Mouse (Mus musculus): ENCODE measurements around the gene Ston2. TPM values are rescaled to one million over a fixed set of nuclear protein-coding genes. Genes with fewer than 3 reads are reported as not detected.
A peak's percentile ranks its signal among the peaks of the same experiment; 100 is the strongest.
"Not testable (repeated sequence)": the region's sequence is repeated elsewhere in the genome, so short reads cannot be mapped to it uniquely, and the experiment has no call there.

The Ston2 gene
- total RNA-seq, 2 experiments from 2014 or later: 42.7 to 51.4 TPM

DNA sequence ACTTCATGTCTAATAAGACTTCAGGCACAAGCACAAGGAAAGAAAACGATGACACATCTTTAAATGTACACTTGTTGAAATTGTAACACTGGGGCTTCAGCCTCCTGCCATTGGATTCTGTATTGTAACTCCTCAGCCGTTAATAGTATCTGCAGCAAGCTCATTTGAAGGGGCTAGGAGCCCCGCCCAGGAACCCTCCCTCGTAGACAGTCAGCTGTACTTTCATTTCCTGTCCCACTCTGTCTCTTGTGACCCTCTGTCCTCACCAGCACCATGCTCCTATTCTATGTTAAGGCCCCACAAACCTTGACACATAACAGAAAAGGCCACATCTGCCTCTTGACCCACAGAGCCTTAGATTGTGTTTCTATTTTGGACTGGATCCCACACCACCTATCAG lies 3.6 kb upstream of the Ston2 start:
- DNase-seq: no peak

- DNase-seq: peak; percentile 56
Measured at GRCm38 (mm10) chr12:91789801-91790200, 1.6 kb upstream of the Ston2 start.

- DNase-seq: not testable (repeated sequence)
Measured at GRCm38 (mm10) chr12:91788446-91788845, 259 bp upstream of the Ston2 start.

- peak; percentile 87 for DNase-seq
Measured at GRCm38 (mm10) chr12:91786355-91786754, 1.8 kb downstream of the Ston2 start.

- DNase-seq: no peak
Measured at GRCm38 (mm10) chr12:91781432-91781831, 6.8 kb downstream of the Ston2 start.

- no peak for DNase-seq
Measured at GRCm38 (mm10) chr12:91780531-91780930, 7.7 kb downstream of the Ston2 start.

- DNase-seq: peak; percentile 84
Measured at GRCm38 (mm10) chr12:91779004-91779365, 9.2 kb downstream of the Ston2 start.

DNA sequence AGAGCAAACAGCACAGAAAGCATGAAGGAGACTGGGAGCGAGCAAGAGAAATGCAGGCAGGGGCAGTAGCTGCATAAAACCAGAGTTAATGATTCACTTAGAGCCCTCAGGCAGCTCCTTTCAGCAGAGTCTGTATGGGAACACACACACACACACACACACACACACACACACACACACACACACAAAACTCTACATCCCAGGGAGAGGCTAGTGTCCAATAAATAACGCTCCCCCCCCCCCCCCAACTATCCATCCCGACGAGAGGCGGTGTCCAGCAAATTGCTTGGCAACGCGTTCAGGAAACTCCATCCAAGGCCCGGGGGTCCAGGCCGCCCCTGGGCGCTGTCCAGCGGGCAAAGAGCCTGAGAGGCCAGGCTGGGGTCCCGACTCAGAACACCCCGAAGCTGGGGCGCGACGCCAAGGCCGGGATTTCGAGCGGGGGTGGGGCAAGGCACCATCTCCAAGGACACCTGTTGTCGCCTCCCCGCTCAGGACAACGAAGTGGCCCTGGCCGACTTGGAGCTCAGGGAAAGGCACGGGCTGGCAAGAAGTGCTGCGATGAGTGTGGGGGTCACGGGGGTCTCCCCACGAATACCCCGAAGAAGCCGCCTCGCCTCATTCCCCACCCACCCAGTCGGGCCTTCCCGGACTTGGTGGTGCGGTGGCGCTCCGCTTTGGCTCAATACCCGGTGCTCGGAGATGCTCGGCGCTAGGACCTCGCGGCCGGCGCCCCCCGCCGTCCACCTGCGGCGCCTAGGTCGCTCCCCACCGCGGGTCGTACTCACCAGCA lies 9.8 kb downstream of the Ston2 start:
- DNase-seq: peak; percentile 71

GRCm38 (mm10) chr12:91776342-91776741 lies 11.8 kb downstream of the Ston2 start:
- no peak for DNase-seq

DNA sequence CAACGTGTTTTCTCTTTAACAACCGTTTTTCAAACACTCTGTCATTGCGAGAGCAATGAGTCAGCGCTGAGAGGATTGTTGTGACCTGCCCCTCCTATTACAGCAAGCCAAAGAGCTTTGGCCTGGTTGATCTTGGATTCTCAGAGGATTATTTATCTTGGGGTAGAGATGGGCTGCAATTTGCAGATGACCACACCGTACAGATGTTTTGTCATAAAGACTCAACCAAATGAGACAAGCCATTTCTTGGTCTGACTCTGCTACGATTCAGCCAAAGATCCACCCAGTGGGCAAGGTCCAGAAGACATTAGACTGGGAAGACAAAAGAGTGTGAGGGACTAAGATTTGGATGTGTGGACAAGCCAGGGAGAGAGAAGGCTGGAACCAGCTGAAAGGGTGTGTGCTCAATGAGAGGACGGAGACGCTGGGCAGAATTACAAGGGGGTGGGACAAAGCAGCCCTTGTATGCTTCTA lies 13.3 kb downstream of the Ston2 start:
- no peak for DNase-seq

DNA sequence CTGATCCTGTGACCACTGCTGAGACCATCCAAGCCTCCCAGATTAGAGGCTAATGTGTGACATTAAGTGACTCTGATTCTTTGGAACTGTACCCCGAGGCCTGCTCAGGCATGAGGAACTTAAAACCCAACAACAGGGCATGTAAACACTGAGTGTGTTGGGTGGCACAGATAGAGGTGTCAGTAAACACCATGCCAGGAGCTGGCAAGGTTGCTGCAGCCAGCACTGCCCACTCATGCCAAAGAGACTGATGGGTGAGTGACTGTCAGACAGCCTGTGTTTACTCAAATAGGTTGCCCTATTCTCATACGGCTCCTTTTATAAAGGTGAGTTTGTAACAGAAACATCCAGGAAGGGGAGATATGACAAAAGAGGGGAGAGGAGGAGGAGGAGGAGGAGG lies 19.3 kb downstream of the Ston2 start:
- no peak for DNase-seq

DNA sequence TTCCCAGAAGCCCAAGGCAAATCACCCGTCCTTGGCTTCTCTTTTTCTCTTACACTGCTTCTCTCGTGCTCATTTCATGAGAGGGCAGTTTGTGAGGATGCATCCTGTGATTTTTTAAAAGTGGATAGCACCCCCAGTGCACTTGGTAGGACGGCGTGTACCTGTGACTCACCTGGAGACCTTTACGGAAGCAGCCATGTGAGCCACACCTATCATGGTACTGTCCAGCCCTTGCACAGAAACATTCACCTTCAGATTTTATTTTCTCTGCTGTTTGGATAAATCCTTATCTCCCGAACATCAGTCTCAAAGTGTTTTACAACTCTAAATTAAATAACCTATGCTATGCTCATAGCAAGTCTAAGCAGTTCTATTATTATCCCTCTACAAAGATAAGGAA lies 20.0 kb downstream of the Ston2 start:
- DNase-seq: no peak

DNA sequence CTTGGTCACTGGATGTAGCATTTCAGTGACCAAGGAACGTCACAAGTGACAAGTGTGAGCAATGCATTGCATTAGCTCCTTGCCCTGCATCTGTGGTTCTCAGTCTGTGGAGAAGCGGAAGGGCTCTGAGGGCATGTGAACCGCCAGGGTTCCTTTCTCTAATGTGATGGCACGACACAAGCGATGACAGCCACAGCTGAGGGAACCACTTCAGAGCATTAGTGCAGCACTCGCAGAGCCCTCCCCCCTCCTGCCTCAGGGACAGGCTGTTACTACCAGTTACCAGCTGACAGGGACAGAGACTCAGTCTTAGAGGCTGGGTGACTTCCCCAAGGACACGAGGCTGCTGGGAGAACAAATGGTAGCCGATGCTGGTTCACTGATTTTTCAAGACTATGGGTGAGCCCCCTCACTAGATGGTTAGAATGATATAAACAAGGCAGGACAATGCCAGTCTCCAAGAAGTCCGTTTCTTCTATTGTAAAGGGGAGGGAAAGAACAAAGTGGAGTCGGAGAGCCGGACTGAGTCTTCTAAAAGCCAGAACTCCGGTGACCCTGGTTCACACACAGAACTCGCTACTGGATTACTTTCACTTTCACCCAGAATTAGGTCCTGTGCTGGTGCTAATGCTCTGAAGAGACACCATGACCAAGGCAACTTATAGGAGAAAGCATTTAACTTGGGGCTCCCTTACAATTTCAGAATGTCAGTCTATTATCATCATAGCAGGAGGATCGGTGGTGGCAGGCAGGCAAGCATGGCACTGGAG lies 21.7 kb downstream of the Ston2 start:
- no peak for DNase-seq

DNA sequence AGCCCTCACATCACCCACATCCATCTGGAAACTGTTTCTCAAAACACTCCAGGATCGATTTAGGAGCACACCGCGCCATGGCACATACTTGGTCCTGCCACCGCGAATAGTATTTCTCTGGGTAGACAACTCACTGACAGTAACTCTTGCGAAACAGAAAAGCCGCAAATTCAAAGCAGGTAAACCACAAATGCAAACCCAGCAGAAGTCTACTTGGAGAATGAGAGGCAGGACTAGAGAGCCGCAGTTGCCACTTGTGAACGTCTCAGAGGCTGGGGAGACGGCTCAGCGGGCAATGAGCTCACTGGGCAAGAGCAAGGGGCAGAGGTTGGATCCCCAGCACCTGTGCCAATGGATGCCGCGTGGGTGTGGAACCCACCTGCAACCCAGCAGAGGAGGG lies 22.7 kb downstream of the Ston2 start:
- no peak for DNase-seq

DNA sequence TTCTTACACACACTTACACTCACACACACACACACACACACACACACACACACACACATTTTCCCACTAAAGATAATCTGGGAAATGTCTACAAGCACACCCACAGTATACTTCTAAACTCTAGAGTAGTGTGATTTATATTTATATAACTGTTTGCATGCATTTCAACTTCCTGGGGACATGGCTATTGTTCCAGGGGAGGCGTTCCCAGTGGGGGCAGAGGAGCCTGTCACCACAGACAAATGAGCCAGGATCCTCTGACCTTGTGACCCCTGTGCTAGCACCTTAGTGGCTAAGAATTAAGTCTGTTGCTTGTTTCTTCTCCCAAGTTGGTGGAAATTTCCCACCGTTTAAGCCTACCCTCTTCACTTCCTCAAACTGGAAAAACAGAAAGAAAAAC lies 23.1 kb downstream of the Ston2 start:
- no peak for DNase-seq

DNA sequence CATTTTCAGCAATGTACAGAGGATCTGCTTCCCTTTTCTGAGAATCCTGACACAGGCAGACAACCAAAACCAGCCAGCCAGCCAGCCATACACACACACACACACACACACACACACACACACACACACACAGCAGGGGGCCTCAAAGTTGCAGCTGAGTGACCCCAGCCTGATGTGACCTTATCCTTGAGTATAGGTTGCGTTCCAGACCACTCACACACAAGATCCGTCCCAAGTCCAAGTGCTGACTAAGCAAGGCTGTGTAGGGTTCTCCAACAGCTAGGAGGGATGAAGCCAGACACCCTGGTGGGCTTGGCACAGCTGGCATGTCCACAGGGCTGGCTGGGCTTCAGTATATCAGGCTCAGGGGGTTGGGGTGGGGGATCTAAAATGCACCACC lies 23.7 kb downstream of the Ston2 start:
- no peak for DNase-seq

DNA sequence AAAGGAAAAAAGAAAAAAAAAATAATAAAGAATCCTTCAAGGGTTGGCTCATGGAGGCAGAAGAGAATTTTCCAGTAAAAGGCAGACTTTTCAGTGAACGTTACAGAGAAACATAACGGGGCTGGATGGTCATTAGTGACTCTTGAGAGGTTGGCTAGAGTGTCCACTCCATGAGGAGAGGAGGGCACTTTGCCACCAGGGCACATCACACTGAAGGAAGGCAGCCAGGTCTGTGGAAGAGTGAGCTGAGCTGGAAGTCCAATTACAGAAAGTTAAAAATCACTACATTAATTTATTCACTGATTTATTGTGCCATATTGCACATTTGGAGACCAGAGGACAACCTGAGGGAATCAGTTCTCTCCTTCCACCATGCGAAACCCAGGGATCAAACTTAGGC lies 28.4 kb downstream of the Ston2 start:
- DNase-seq: no peak

GRCm38 (mm10) chr12:91757854-91758562 lies 30.2 kb downstream of the Ston2 start:
- DNase-seq: no peak

DNA sequence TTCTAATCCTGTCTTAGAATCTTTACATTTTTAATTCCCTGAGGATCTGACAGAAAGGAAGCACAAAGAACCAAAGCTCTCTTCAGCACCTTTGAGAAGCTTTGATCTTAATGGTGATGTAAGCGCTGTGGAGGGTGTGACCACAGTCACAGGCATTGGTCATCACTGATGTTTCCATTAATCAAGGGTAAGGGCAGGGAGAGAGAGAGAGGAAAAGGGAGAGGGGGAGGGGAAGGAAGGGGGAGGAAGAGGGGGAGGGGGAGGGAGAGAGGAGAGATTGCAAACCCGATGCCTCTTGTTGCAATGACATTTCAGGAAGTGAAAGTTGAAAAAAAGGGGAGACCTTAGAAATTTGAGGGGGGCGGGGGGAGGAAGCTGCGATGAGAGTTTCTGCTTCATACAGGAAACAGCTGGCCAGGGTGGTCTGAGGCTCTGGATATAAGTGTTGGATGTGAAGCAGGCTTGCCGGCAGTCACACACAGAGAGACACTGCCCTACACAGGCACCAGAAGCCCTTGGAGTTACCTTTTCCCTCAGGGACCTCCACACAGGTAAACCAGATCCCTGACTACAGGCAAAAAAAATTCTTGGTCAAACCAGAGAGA lies 31.5 kb downstream of the Ston2 start:
- DNase-seq: no peak

- no peak for DNase-seq
Measured at GRCm38 (mm10) chr12:91754606-91755005, 33.6 kb downstream of the Ston2 start.

DNA sequence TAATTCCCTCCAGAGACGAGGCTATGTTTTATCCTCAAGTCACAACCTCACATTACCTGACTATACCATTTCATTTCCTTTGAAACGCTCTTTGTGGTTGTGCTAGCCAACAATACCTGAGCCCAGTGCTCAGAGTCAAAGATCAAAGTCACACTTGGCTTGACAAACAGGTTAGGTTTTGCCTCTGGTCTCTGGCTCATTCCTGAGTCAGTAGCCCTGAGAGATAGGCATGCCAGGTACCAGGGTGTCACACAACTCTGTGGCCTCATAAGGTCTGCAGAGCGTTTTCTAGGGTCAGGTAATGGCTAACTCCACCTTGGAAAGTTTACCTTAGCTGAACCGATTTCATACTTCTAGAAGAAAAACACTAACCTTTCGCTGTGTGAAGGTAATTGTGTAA lies 35.5 kb downstream of the Ston2 start:
- DNase-seq: no peak

GRCm38 (mm10) chr12:91751893-91752597 lies 36.1 kb downstream of the Ston2 start:
- no peak for DNase-seq

Measured in gastrocnemius, postnatal 10 days (tissue).